Mouse (Mus musculus) liver, embryonic 15.5 days (tissue): Measurements from ENCODE around the gene Rgs6. TPM values are rescaled to one million over a fixed set of nuclear protein-coding genes. Genes with fewer than 3 reads are reported as not detected.

Experiments
- ATAC-seq: fragments of 200-750 bp; cut with Nextera tagmentation; 2 replicates; pipeline ENCODE4 v1.8.0; 2017; ENCODE audit warnings: moderate number of reproducible peaks, mild to moderate bottlenecking, moderate library complexity; ENCODE audit not compliant: insufficient read depth
- H3K27ac ChIP-seq: fragments of 300-500 bp; sonication (generic); replicated peaks from 2 replicates; pipeline ENCODE4 v1.5.1; 2015; ENCODE audit warnings: mild to moderate bottlenecking, inconsistent platforms
- H3K27me3 ChIP-seq: fragments of 300-500 bp; sonication (generic); 2 replicates; pipeline ENCODE4 v1.6.1; 2015; ENCODE audit warnings: mild to moderate bottlenecking, inconsistent platforms
- H3K36me3 ChIP-seq: fragments of 300-500 bp; sonication (generic); replicated peaks from 2 replicates; pipeline ENCODE4 v1.6.1; 2015; ENCODE audit warnings: moderate library complexity, mild to moderate bottlenecking, inconsistent platforms
- H3K4me1 ChIP-seq: fragments of 300-500 bp; sonication (generic); replicated peaks from 2 replicates; pipeline ENCODE4 v1.6.1; 2015; ENCODE audit warnings: inconsistent platforms
- H3K4me2 ChIP-seq: fragments of 300-500 bp; sonication (generic); 2 replicates; pipeline ENCODE4 v1.6.1; 2015; ENCODE audit warnings: moderate library complexity, mild to moderate bottlenecking, inconsistent platforms
- H3K4me3 ChIP-seq: fragments of 300-500 bp; sonication (generic); replicated peaks from 2 replicates; pipeline ENCODE4 v1.5.1; 2015; ENCODE audit warnings: mild to moderate bottlenecking, inconsistent platforms
- H3K9ac ChIP-seq: fragments of 300-500 bp; sonication (generic); 2 replicates; pipeline ENCODE4 v1.6.1; 2015; ENCODE audit warnings: moderate library complexity, mild to moderate bottlenecking, inconsistent platforms
- H3K9me3 ChIP-seq: fragments of 300-500 bp; sonication (generic); replicated peaks from 2 replicates; pipeline ENCODE4 v1.6.1; 2016; ENCODE audit warnings: inconsistent platforms
- WGBS: fragments of 180-500 bp; shearing (Covaris S2); methylation state at CpG from one replicate; pipeline ENCODE4 v1.1.7; 2015; ENCODE audit warnings: mixed read lengths; ENCODE audit not compliant: insufficient replicate concordance; 5-methylcytosine and 5-hydroxymethylcytosine counted together
- polyA plus RNA-seq: library from polyadenylated mRNA; unstranded; fragments of >200 nt; fragmentation: Nextera tagmentation; extraction: Ambion mirVana; gene quantifications from 2 replicates; pipeline ENCODE4 v1.2.1, GENCODE M21; 2015

Rgs6 gene
- polyA plus RNA-seq, result 0.10 TPM in 1 of 2 replicates, not detected in the other

DNA sequence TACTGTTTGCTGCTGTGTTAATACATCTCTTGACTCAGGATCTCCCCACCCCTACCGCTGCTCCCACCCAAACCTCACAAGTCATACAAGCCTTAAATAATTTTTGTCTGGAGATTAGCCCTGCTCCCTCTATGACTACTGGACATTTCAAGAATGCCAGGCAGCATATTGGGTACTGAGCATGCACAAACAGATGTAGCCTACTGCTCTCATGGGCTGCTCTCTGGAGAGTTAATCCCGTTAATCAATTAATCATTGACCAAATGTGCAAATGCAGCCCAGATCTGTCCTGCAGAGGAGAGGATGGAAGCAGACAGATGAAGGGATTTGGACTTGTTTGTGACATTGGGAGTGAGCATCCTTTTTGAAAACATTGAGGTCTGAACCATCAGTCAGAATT lies at the start of gene Rgs6:
TSS of gene Rgs6 (plus strand) at position 276 of the 400 bp plus-strand sequence.
- Histone ChIP-seq H3K4me1 (no peaks in the 10 kb centered on the region), H3K4me3 (no peak within 1 kb of the TSS), H3K9ac (no peak within 1 kb of the TSS), H3K9me3 (no peaks in the 10 kb centered on the region), H3K4me2 (no peak within 1 kb of the TSS), H3K27me3 (no peaks in the 10 kb centered on the region), H3K36me3 (no peaks in the 10 kb centered on the region), H3K27ac (no peak within 1 kb of the TSS)
- no peak for ATAC-seq
- WGBS, result 74% methylated on average over 2 of the region's 2 CpGs

DNA sequence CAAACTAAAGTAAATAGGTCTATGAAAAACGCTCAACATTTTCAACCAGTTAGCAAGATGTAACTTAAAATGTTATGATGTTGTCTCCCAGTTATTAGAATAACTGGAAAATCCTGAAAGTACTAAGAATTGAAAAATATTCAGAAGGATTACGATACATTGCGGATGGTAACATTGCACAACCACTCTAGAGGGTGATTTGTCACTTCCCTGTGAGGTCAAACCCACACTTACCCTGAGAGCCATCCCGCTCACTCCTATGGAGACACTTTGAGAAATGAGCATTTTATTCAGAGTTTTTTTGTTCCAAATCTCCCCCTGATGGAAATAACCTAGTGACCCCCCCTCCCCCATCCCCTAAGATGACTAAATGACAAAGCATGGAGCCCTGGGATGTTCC lies 41.0 kb upstream of the Rgs6 start:
- WGBS, result 60% methylated on average over 4 of the region's 4 CpGs
- no peak for ATAC-seq
- no peaks in the 10 kb centered on the region for H3K27me3 ChIP-seq
- H3K36me3 ChIP-seq, result no peaks in the 10 kb centered on the region
- H3K9ac ChIP-seq, result no peak overlapping the region
- no peak overlapping the region for H3K4me3 ChIP-seq
- H3K4me2 ChIP-seq, result no peak overlapping the region
- no peak overlapping the region for H3K27ac ChIP-seq
- no peaks in the 10 kb centered on the region for H3K9me3 ChIP-seq
- H3K4me1 ChIP-seq, result no peaks in the 10 kb centered on the region

DNA sequence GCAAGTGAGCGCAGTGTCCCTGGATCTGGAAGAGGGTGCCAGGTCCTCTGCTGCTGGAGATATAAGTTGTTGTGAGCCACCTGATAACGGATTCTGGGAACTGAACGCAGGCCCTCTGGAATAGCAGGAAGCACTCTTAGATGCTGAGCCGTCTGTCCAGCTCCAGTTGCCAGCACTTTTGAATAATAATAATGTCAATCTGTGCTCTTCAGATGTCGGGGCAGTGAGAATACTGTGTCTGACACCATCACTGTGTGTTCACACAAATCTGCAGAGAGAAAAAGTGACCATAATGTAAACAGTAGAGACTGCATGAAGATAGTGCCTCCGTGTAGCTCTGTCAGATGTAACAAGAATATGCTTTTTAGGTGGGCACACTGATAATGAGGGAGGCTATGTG lies 38.9 kb upstream of the Rgs6 start:
- no peak overlapping the region for H3K27ac ChIP-seq
- no peaks in the 10 kb centered on the region for H3K9me3 ChIP-seq
- no peak overlapping the region for H3K9ac ChIP-seq
- no peaks in the 10 kb centered on the region for H3K4me1 ChIP-seq
- H3K36me3 ChIP-seq, result no peaks in the 10 kb centered on the region
- no peak overlapping the region for H3K4me2 ChIP-seq
- ATAC-seq, result no peak
- no peak overlapping the region for H3K4me3 ChIP-seq
- H3K27me3 ChIP-seq, result no peaks in the 10 kb centered on the region
- 66% methylated on average over 6 of the region's 6 CpGs for WGBS

DNA sequence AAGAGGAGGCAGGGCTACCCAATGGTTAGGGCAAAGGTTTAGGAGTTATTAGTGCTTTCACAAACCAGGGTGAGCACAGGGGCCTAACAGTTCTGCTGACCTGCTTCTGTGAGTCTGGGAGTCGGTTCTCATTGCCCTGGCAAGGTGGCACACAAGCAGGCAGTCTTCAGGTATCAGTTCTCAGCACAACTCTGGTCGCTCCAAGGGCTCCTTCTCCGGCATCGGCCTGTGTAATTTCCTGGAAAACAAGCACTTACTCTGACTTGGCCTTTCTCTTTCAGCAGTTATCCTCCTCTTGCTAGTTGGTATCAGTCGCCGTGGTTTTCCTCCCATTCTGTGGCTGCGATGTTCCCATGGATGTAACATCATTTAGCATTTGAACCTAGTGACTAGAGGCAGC lies 38.0 kb upstream of the Rgs6 start:
- Histone ChIP-seq H3K27me3 (no peaks in the 10 kb centered on the region), H3K4me3 (no peak overlapping the region), H3K9ac (no peak overlapping the region), H3K27ac (no peak overlapping the region), H3K4me1 (no peaks in the 10 kb centered on the region), H3K9me3 (no peaks in the 10 kb centered on the region), H3K4me2 (no peak overlapping the region), H3K36me3 (no peaks in the 10 kb centered on the region)
- 68% methylated on average over 7 of the region's 7 CpGs for WGBS
- no peak for ATAC-seq

DNA sequence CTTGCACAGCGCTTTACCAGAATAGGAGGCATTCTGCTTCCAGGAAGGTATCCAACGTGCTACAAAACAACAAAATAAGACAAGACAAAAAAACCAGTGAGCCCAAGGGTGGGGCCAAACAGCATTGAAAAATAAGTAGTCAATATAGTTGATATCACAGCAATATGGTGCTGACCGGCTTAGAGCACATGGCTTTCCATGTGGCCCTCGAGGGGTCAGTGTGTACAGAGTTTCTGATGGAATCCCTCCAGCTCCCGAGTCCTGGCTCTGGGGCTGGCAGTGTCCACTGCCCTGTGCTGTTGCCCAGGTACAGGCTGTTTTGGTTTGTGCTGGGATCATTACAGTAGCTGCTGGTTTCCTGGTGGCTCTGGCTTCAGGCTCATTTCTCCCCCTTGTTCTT lies 35.7 kb upstream of the Rgs6 start:
- no peak overlapping the region for H3K4me2 ChIP-seq
- no peaks in the 10 kb centered on the region for H3K4me1 ChIP-seq
- no peak overlapping the region for H3K4me3 ChIP-seq
- H3K27ac ChIP-seq, result no peak overlapping the region
- H3K9me3 ChIP-seq, result no peaks in the 10 kb centered on the region
- WGBS, result 62% methylated on average over 5 of the region's 5 CpGs
- no peak overlapping the region for H3K9ac ChIP-seq
- H3K36me3 ChIP-seq, result no peaks in the 10 kb centered on the region
- H3K27me3 ChIP-seq, result no peaks in the 10 kb centered on the region
- ATAC-seq, result no peak

DNA sequence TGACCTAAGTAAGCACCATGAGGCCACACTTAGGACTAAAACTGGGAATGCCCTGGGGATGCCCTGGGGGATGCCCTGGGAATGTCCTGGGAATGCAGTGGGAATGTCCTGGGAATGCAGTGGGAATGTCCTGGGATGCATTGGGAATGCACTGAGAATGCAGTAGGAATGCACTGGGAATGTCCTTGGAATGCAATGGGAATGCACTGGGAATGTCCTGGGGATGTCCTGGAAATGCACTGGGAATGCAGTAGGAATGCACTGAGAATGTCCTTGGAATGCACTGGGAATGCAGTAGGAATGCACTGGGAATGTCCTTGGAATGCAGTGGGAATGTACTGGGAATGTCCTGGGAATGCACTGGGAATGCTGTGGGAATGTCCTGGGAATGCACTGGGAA lies 25.2 kb upstream of the Rgs6 start:
- no peaks in the 10 kb centered on the region for H3K27me3 ChIP-seq
- H3K9ac ChIP-seq, result no peak overlapping the region
- ATAC-seq, result no peak
- no peaks in the 10 kb centered on the region for H3K4me1 ChIP-seq
- H3K9me3 ChIP-seq, result no peaks in the 10 kb centered on the region
- H3K27ac ChIP-seq, result no peak overlapping the region
- H3K4me3 ChIP-seq, result no peak overlapping the region
- no peaks in the 10 kb centered on the region for H3K36me3 ChIP-seq
- no peak overlapping the region for H3K4me2 ChIP-seq

DNA sequence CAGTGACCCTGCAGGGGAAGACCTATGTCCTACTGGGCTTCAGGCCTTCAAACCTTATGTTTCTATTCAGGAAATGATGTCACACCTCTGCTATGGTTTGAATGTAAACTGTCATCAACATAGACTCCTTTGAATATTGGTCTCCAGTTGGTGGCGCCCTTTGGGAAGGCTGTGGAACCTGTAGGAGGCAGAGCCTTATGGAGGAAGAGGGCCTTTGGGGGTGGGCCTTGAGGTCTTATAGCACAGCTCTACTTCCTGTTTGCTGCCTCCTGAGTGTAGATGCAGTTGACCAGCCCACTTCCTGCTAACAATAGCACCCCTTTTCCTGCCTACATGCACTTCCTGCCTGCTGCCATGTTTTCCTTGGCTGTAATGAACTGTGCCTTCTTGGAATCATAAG lies 19.7 kb upstream of the Rgs6 start:
- ATAC-seq, result no peak
- no peak overlapping the region for H3K9ac ChIP-seq
- H3K27ac ChIP-seq, result no peak overlapping the region
- H3K36me3 ChIP-seq, result no peaks in the 10 kb centered on the region
- H3K4me3 ChIP-seq, result no peak overlapping the region
- no peak overlapping the region for H3K4me2 ChIP-seq
- no peaks in the 10 kb centered on the region for H3K27me3 ChIP-seq
- no peaks in the 10 kb centered on the region for H3K9me3 ChIP-seq
- H3K4me1 ChIP-seq, result no peaks in the 10 kb centered on the region
- 78% methylated on average over 1 of the region's 1 CpGs for WGBS

DNA sequence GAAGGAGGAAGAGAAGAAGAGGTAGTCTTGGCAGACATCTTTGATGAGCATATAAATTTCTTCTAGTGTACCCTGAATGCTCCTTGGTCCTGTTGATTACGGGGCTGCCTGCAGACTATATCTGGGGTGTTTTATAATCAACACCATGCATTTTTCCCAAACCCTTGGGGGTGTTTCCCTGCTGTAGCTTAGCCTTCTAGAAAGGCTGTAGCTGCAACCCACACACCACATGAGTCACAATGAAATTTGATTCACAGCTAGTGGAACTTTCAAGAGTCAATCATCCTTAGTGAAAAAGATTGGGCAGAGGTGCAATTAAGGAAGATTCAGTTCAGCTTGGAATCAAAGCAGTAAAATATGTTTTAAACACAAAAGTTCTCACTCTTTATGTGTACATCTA lies 15.4 kb upstream of the Rgs6 start:
- Histone ChIP-seq H3K9ac (no peak overlapping the region), H3K27ac (no peak overlapping the region), H3K4me3 (no peak overlapping the region), H3K27me3 (no peaks in the 10 kb centered on the region), H3K36me3 (no peaks in the 10 kb centered on the region), H3K4me2 (no peak overlapping the region), H3K4me1 (no peaks in the 10 kb centered on the region), H3K9me3 (no peaks in the 10 kb centered on the region)
- 47% methylated on average over 1 of the region's 1 CpGs for WGBS
- ATAC-seq, result no peak

DNA sequence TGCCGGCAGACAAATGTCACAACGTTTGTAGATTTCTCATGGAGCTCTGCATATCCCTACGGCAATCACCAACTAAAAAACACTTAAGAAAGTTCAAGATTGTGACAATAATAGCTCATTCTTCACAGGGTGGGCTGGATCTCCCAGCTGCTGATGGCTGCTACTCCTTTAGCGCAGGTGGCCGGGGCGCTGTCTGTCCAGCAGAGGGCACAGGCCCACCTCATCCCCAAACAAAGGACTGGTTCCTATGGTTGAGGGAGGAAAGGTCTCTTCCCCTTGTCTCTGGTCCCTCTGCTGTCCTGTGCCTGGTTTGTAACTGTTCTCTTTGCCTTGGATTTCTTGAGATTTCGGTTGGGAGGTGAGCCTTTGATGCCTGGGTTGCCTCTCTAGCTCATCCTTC lies 1.5 kb upstream of the Rgs6 start:
- WGBS, result 36% methylated on average over 7 of the region's 7 CpGs
- Histone ChIP-seq H3K4me3 (no peak overlapping the region), H3K4me2 (no peak overlapping the region), H3K9me3 (no peaks in the 10 kb centered on the region), H3K4me1 (no peaks in the 10 kb centered on the region), H3K36me3 (no peaks in the 10 kb centered on the region), H3K9ac (no peak overlapping the region), H3K27me3 (no peaks in the 10 kb centered on the region), H3K27ac (no peak overlapping the region)
- ATAC-seq, result no peak

DNA sequence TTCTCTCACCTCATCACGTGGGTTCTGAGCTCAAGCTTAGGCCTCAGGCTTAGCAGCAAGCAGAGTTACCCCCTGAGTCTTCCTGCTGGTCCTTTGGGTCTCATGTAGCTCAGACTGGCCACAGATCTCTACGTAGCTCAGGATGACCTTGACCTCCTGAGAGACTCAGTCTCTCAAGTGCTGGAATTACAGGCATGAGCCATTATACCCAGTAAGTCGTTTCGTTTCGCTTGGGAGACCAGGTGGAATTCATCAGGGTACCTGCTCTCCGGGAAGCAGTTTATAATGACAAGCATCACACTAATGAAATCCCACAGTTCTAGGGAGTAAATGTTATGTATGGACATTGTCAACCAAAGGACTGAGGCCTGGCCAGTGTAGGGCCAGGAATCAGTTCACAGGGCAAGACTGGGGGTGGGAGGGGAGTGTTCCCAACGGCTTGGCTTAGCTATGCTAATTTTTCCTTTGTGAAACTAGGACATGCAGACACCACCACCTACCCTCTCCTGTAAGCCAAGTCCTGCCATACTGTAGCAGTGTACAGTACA lies 670 bp upstream of the Rgs6 start:
- H3K4me2 ChIP-seq, result no peak overlapping the region
- WGBS, result 66% methylated on average over 7 of the region's 7 CpGs
- ATAC-seq, result no peak

DNA sequence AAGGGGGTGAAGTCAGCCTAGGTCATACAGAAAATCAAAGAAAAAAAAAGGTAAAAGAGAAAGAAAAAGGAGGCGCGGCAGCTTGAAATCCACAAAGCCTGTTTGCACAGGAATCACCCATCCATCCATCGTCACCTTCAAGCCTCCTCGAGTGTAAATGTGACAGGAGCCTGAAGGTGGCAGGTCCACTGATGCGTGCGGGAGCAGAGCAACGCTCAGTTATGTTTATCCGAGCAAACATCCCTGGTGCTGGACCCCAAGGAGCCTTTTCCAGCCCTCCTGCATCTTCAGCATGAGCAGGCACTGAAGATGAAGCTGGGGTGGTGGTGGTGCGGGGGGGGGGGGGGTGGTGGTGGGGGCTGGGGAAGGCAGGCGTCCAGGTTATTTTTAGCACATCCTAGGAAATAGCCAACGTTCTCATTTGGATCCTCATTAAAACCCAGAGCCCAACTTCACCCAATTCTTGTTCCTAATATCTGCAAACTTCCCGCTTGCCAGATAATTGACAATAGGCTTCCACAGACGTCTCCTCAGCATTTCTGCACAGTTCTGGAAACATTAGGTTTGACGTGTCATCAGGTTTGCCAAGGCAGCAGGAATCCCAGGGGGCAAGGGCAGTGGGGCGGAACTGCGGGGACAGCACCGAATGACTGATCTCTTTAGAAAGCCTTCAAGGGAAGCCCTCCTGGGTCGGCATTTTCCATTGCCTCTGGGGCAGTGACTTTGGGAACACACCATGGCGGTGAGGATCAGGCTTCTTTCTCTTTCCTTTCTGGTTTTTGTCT lies 946 bp downstream of the Rgs6 start:
- 46% methylated on average over 19 of the region's 19 CpGs for WGBS
- H3K4me1 ChIP-seq, result no peaks in the 10 kb centered on the region
- no peaks in the 10 kb centered on the region for H3K9me3 ChIP-seq
- no peaks in the 10 kb centered on the region for H3K27me3 ChIP-seq
- H3K9ac ChIP-seq, result no peak overlapping the region
- H3K36me3 ChIP-seq, result no peaks in the 10 kb centered on the region
- no peak for ATAC-seq
- no peak overlapping the region for H3K27ac ChIP-seq
- H3K4me3 ChIP-seq, result no peak overlapping the region
- no peak overlapping the region for H3K4me2 ChIP-seq

More for the DNA sequence above, 670 bp upstream of the Rgs6 start:
- Histone ChIP-seq H3K27ac (no peak overlapping the region), H3K9me3 (no peaks in the 10 kb centered on the region), H3K4me3 (no peak overlapping the region), H3K27me3 (no peaks in the 10 kb centered on the region), H3K4me1 (no peaks in the 10 kb centered on the region), H3K9ac (no peak overlapping the region), H3K36me3 (no peaks in the 10 kb centered on the region)

DNA sequence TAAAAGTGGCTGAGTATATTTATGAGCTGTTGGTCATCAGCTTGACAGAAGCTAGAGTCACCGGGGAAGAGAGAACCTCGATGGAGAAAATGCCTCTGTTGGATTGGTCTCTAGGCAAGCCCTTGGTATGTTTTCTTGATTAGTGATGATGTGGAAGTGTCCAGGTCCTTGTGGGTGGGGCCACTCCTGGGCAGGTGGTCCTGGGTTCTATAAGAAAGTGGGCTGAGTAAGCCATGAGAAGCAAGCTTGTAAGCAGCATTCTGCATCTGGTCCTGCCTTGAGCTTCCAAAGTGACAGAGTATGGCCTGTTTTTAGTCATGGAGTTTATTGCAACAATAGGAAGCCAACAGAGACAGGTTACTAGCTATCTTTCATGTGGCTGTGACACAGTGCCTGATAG lies 10.9 kb downstream of the Rgs6 start:
- no peak overlapping the region for H3K4me3 ChIP-seq
- 74% methylated on average over 2 of the region's 2 CpGs for WGBS
- no peaks in the 10 kb centered on the region for H3K9me3 ChIP-seq
- no peaks in the 10 kb centered on the region for H3K27me3 ChIP-seq
- H3K4me2 ChIP-seq, result no peak overlapping the region
- H3K36me3 ChIP-seq, result no peaks in the 10 kb centered on the region
- H3K9ac ChIP-seq, result no peak overlapping the region
- no peak overlapping the region for H3K27ac ChIP-seq
- H3K4me1 ChIP-seq, result no peaks in the 10 kb centered on the region
- no peak for ATAC-seq
